Mouse (Mus musculus) forebrain, embryonic 16.5 days (tissue): ENCODE results near the gene Acta1. TPM values are rescaled to one million over a fixed set of nuclear protein-coding genes. Genes with fewer than 3 reads are reported as not detected.

Source experiments
- ATAC-seq: fragments of 200-750 bp; cut with Nextera tagmentation; 2 replicates; pipeline ENCODE4 v1.8.0; 2017; ENCODE audit warnings: mild to moderate bottlenecking, moderate library complexity
- H3K27ac ChIP-seq: fragments of 300-500 bp; sonication (generic); 2 replicates; pipeline ENCODE4 v1.5.1; 2014; ENCODE audit warnings: low read length, control low read depth
- H3K27me3 ChIP-seq: fragments of 300-500 bp; sonication (generic); replicated peaks from 2 replicates; pipeline ENCODE4 v1.6.1; 2014; ENCODE audit warnings: low read length; ENCODE audit not compliant: control insufficient read depth, insufficient read depth
- H3K36me3 ChIP-seq: fragments of 300-500 bp; sonication (generic); 2 replicates; pipeline ENCODE4 v1.6.1; 2014; ENCODE audit not compliant: control insufficient read depth, insufficient read depth
- H3K4me1 ChIP-seq: fragments of 300-500 bp; sonication (generic); replicated peaks from 2 replicates; pipeline ENCODE4 v1.6.1; 2014; ENCODE audit warnings: low read length; ENCODE audit not compliant: control insufficient read depth, insufficient read depth
- H3K4me2 ChIP-seq: fragments of 300-500 bp; sonication (generic); 2 replicates; pipeline ENCODE4 v1.6.1; 2014; ENCODE audit warnings: mild to moderate bottlenecking, low read length, control low read depth
- H3K4me3 ChIP-seq: fragments of 300-500 bp; sonication (generic); replicated peaks from 2 replicates; pipeline ENCODE4 v1.5.1; 2014; ENCODE audit warnings: mild to moderate bottlenecking, low read length, control low read depth
- H3K9ac ChIP-seq: fragments of 300-500 bp; sonication (generic); replicated peaks from 2 replicates; pipeline ENCODE4 v1.6.1; 2014; ENCODE audit warnings: low read depth, low read length, control low read depth
- H3K9me3 ChIP-seq: fragments of 300-500 bp; sonication (generic); 2 replicates; pipeline ENCODE4 v1.6.1; 2016; ENCODE audit warnings: low read length; ENCODE audit not compliant: control insufficient read depth
- WGBS: fragments of 180-500 bp; shearing (Covaris S2); extraction: QIAGEN DNeasy Blood & Tissue Kit; methylation state at CpG from one replicate; pipeline ENCODE4 v1.1.7; 2014; 5-methylcytosine and 5-hydroxymethylcytosine counted together
- polyA plus RNA-seq: library from polyadenylated mRNA; unstranded; fragments of >200 nt; fragmentation: Nextera tagmentation; extraction: Ambion mirVana; gene quantifications from 2 replicates; pipeline ENCODE4 v1.2.1, GENCODE M21; 2015

Acta1 gene
- 6.3 and 6.6 TPM in 2 replicates for polyA plus RNA-seq

- no peak for ATAC-seq
- Histone ChIP-seq H3K9ac (no peak within 1 kb of the TSS), H3K27me3 (peaks cover 40% of the 10 kb centered on the region), H3K27ac (no peak within 1 kb of the TSS), H3K4me3 (no peak within 1 kb of the TSS), H3K36me3 (no peaks in the 10 kb centered on the region), H3K4me1 (peaks cover 13% of the 10 kb centered on the region), H3K9me3 (no peaks in the 10 kb centered on the region), H3K4me2 (no peak within 1 kb of the TSS)
- 24% methylated on average over 15 of the region's 15 CpGs for WGBS
These were observed at the start of gene Acta1 for GRCm38 (mm10) chr8:123894502-123895097. TSS of gene Acta1 (minus strand) at chr8:123894751.

GRCm38 (mm10) chr8:123929026-123929425, 34.5 kb upstream of the Acta1 start:
- Histone ChIP-seq H3K27me3 (no peaks in the 10 kb centered on the region), H3K4me3 (no peak overlapping the region), H3K9ac (no peak overlapping the region), H3K4me1 (no peaks in the 10 kb centered on the region), H3K36me3 (peaks cover 21% of the 10 kb centered on the region), H3K9me3 (no peaks in the 10 kb centered on the region), H3K4me2 (no peak overlapping the region), H3K27ac (no peak overlapping the region)
- no peak for ATAC-seq
- WGBS, result 94% methylated on average over 7 of the region's 7 CpGs

GRCm38 (mm10) chr8:123925671-123926070, 31.1 kb upstream of the Acta1 start:
- Histone ChIP-seq H3K27ac (no peak overlapping the region), H3K9ac (no peak overlapping the region), H3K4me1 (no peaks in the 10 kb centered on the region), H3K4me2 (no peak overlapping the region), H3K36me3 (peaks cover 23% of the 10 kb centered on the region), H3K9me3 (no peaks in the 10 kb centered on the region), H3K4me3 (no peak overlapping the region), H3K27me3 (no peaks in the 10 kb centered on the region)
- ATAC-seq, result no peak
- WGBS, result 94% methylated on average over 3 of the region's 3 CpGs

- Histone ChIP-seq H3K36me3 (peaks cover 19% of the 10 kb centered on the region), H3K9ac (no peak overlapping the region), H3K4me1 (no peaks in the 10 kb centered on the region), H3K4me3 (no peak overlapping the region), H3K9me3 (no peaks in the 10 kb centered on the region), H3K27me3 (no peaks in the 10 kb centered on the region), H3K27ac (no peak overlapping the region), H3K4me2 (no peak overlapping the region)
- ATAC-seq, result peak; percentile 72
- WGBS, result 9% methylated on average over 2 of the region's 2 CpGs
These were observed 30.2 kb upstream of the Acta1 start for GRCm38 (mm10) chr8:123924719-123925118.

- Histone ChIP-seq H3K4me3 (no peak overlapping the region), H3K4me1 (no peaks in the 10 kb centered on the region), H3K9ac (no peak overlapping the region), H3K27ac (no peak overlapping the region), H3K27me3 (no peaks in the 10 kb centered on the region), H3K9me3 (no peaks in the 10 kb centered on the region), H3K36me3 (peaks cover 32% of the 10 kb centered on the region), H3K4me2 (no peak overlapping the region)
- WGBS, result 97% methylated on average over 3 of the region's 3 CpGs
- ATAC-seq, result no peak
These were observed 20.1 kb upstream of the Acta1 start for GRCm38 (mm10) chr8:123914635-123915034.

GRCm38 (mm10) chr8:123912265-123912664, 17.7 kb upstream of the Acta1 start:
- H3K4me2 ChIP-seq, result no peak overlapping the region
- no peak overlapping the region for H3K27ac ChIP-seq
- H3K4me3 ChIP-seq, result no peak overlapping the region
- no peak for ATAC-seq
- WGBS, result 93% methylated on average over 4 of the region's 4 CpGs
- peaks cover 32% of the 10 kb centered on the region for H3K36me3 ChIP-seq
- no peaks in the 10 kb centered on the region for H3K27me3 ChIP-seq
- H3K9me3 ChIP-seq, result no peaks in the 10 kb centered on the region
- H3K9ac ChIP-seq, result no peak overlapping the region
- H3K4me1 ChIP-seq, result no peaks in the 10 kb centered on the region

GRCm38 (mm10) chr8:123907604-123908003, 13.1 kb upstream of the Acta1 start:
- H3K9me3 ChIP-seq, result no peaks in the 10 kb centered on the region

GRCm38 (mm10) chr8:123902653-123903052, 8.1 kb upstream of the Acta1 start:
- no peak overlapping the region for H3K4me2 ChIP-seq
- H3K36me3 ChIP-seq, result peaks cover 30% of the 10 kb centered on the region
- H3K9me3 ChIP-seq, result no peaks in the 10 kb centered on the region
- no peak overlapping the region for H3K9ac ChIP-seq
- H3K27me3 ChIP-seq, result no peaks in the 10 kb centered on the region
- H3K4me1 ChIP-seq, result no peaks in the 10 kb centered on the region
- no peak overlapping the region for H3K27ac ChIP-seq
- WGBS, result 86% methylated on average over 7 of the region's 7 CpGs
- ATAC-seq, result no peak
- no peak overlapping the region for H3K4me3 ChIP-seq

More at GRCm38 (mm10) chr8:123907604-123908003, 13.1 kb upstream of the Acta1 start:
- Histone ChIP-seq H3K27ac (no peak overlapping the region), H3K4me1 (no peaks in the 10 kb centered on the region), H3K4me3 (no peak overlapping the region), H3K9ac (no peak overlapping the region), H3K4me2 (no peak overlapping the region), H3K36me3 (peaks cover 27% of the 10 kb centered on the region), H3K27me3 (no peaks in the 10 kb centered on the region)
- no peak for ATAC-seq
- 90% methylated on average over 6 of the region's 6 CpGs for WGBS

- Histone ChIP-seq H3K27me3 (peaks cover 7% of the 10 kb centered on the region), H3K9ac (no peak overlapping the region), H3K9me3 (no peaks in the 10 kb centered on the region), H3K27ac (no peak overlapping the region), H3K4me1 (no peaks in the 10 kb centered on the region), H3K4me3 (no peak overlapping the region), H3K4me2 (no peak overlapping the region), H3K36me3 (peaks cover 25% of the 10 kb centered on the region)
- no peak for ATAC-seq
- WGBS, result 90% methylated on average over 7 of the region's 7 CpGs
These were observed 4.8 kb upstream of the Acta1 start for GRCm38 (mm10) chr8:123899366-123899765.

- peaks cover 15% of the 10 kb centered on the region for H3K27me3 ChIP-seq
- 93% methylated on average over 5 of the region's 5 CpGs for WGBS
- no peak overlapping the region for H3K9ac ChIP-seq
- H3K9me3 ChIP-seq, result no peaks in the 10 kb centered on the region
- no peaks in the 10 kb centered on the region for H3K4me1 ChIP-seq
- no peak overlapping the region for H3K4me2 ChIP-seq
- no peak for ATAC-seq
- no peak overlapping the region for H3K27ac ChIP-seq
- no peak overlapping the region for H3K4me3 ChIP-seq
- H3K36me3 ChIP-seq, result peaks cover 21% of the 10 kb centered on the region
These were observed 4.0 kb upstream of the Acta1 start for GRCm38 (mm10) chr8:123898576-123898975.
